Mouse (Mus musculus) kidney, embryonic 15.5 days (tissue): ENCODE results near the gene Pik3ca. TPM values are rescaled to one million over a fixed set of nuclear protein-coding genes. Genes with fewer than 3 reads are reported as not detected.

ENCODE experiments used
- ATAC-seq: fragments of 200-750 bp; cut with Nextera tagmentation; replicated peaks from 2 replicates; pipeline ENCODE4 v1.8.0; 2017; ENCODE audit warnings: moderate TSS enrichment; ENCODE audit not compliant: low FRiP score
- H3K27ac ChIP-seq: fragments of 300-500 bp; sonication (generic); 2 replicates; pipeline ENCODE4 v1.5.1; 2015; ENCODE audit warnings: mild to moderate bottlenecking, inconsistent platforms
- H3K27me3 ChIP-seq: fragments of 300-500 bp; sonication (generic); 2 replicates; pipeline ENCODE4 v1.6.1; 2015; ENCODE audit warnings: inconsistent platforms
- H3K36me3 ChIP-seq: fragments of 300-500 bp; sonication (generic); 2 replicates; pipeline ENCODE4 v1.6.1; 2015; ENCODE audit warnings: inconsistent platforms
- H3K4me1 ChIP-seq: fragments of 300-500 bp; sonication (generic); 2 replicates; pipeline ENCODE4 v1.6.1; 2015; ENCODE audit warnings: inconsistent platforms
- H3K4me2 ChIP-seq: fragments of 300-500 bp; sonication (generic); 2 replicates; pipeline ENCODE4 v1.6.1; 2015; ENCODE audit warnings: moderate library complexity, mild to moderate bottlenecking, inconsistent platforms
- H3K4me3 ChIP-seq: fragments of 300-500 bp; sonication (generic); replicated peaks from 2 replicates; pipeline ENCODE4 v1.5.1; 2015; ENCODE audit warnings: mild to moderate bottlenecking, inconsistent platforms
- H3K9ac ChIP-seq: fragments of 300-500 bp; sonication (generic); 2 replicates; pipeline ENCODE4 v1.6.1; 2015; ENCODE audit warnings: mild to moderate bottlenecking, inconsistent platforms
- H3K9me3 ChIP-seq: fragments of 300-500 bp; sonication (generic); replicated peaks from 2 replicates; pipeline ENCODE4 v1.6.1; 2016; ENCODE audit warnings: inconsistent platforms
- WGBS: fragments of 180-500 bp; shearing (Covaris S2); methylation state at CpG from one replicate; pipeline ENCODE4 v1.1.7; 2015; ENCODE audit warnings: mixed read lengths; 5-methylcytosine and 5-hydroxymethylcytosine counted together
- polyA plus RNA-seq: library from polyadenylated mRNA; unstranded; fragments of >200 nt; fragmentation: Nextera tagmentation; extraction: Ambion mirVana; gene quantifications from 2 replicates; pipeline ENCODE4 v1.2.1, GENCODE M21; 2015

Gene Pik3ca
- polyA plus RNA-seq, 1 experiment from 2014 or later: 10.3 TPM

- no peaks in the 10 kb centered on the region for H3K9me3 ChIP-seq
- no peak overlapping the region for H3K9ac ChIP-seq
- no peak overlapping the region for H3K4me3 ChIP-seq
- H3K27ac ChIP-seq: no peak overlapping the region
- H3K27me3 ChIP-seq: no peaks in the 10 kb centered on the region
- peaks cover 6% of the 10 kb centered on the region for H3K4me1 ChIP-seq
- H3K4me2 ChIP-seq: no peak overlapping the region
- no peak for ATAC-seq
- 81% methylated on average over 1 of the region's 1 CpGs for WGBS
- H3K36me3 ChIP-seq: no peaks in the 10 kb centered on the region
These were observed 8.2 kb downstream of the Pik3ca start for GRCm38 (mm10) chr3:32405699-32406098.

GRCm38 (mm10) chr3:32406804-32407203 lies 9.3 kb downstream of the Pik3ca start:
- WGBS: 70% methylated on average over 6 of the region's 6 CpGs
- no peaks in the 10 kb centered on the region; the same call in 1 of the 2 replicates for H3K4me1 ChIP-seq
- no peaks in the 10 kb centered on the region for H3K27me3 ChIP-seq
- H3K36me3 ChIP-seq: no peaks in the 10 kb centered on the region
- no peak overlapping the region for H3K9ac ChIP-seq
- H3K9me3 ChIP-seq: no peaks in the 10 kb centered on the region
- ATAC-seq: no peak
- no peak overlapping the region for H3K4me2 ChIP-seq
- H3K27ac ChIP-seq: no peak overlapping the region
- no peak overlapping the region for H3K4me3 ChIP-seq

- Histone ChIP-seq H3K36me3 (no peaks in the 10 kb centered on the region), H3K4me3 (no peak overlapping the region), H3K9me3 (no peaks in the 10 kb centered on the region), H3K4me2 (no peak overlapping the region), H3K4me1 (peaks cover 9% of the 10 kb centered on the region; the same call in 1 of the 2 replicates), H3K9ac (no peak overlapping the region), H3K27ac (no peak overlapping the region), H3K27me3 (no peaks in the 10 kb centered on the region)
- ATAC-seq: no peak
- 86% methylated on average over 3 of the region's 3 CpGs for WGBS
These were observed 11.4 kb downstream of the Pik3ca start for GRCm38 (mm10) chr3:32408811-32409273.

GRCm38 (mm10) chr3:32412502-32413044 lies 15.1 kb downstream of the Pik3ca start:
- Histone ChIP-seq H3K4me2 (no peak overlapping the region), H3K9me3 (no peaks in the 10 kb centered on the region), H3K4me1 (peaks cover 29% of the 10 kb centered on the region), H3K27me3 (no peaks in the 10 kb centered on the region), H3K4me3 (no peak overlapping the region), H3K27ac (no peak overlapping the region), H3K36me3 (no peaks in the 10 kb centered on the region), H3K9ac (no peak overlapping the region)
- no peak for ATAC-seq
- WGBS: 72% methylated on average over 7 of the region's 7 CpGs

GRCm38 (mm10) chr3:32414381-32414780 lies 16.9 kb downstream of the Pik3ca start:
- ATAC-seq: no peak
- Histone ChIP-seq H3K27me3 (no peaks in the 10 kb centered on the region), H3K4me2 (no peak overlapping the region), H3K4me1 (peaks cover 32% of the 10 kb centered on the region), H3K9ac (no peak overlapping the region), H3K4me3 (no peak overlapping the region), H3K9me3 (no peaks in the 10 kb centered on the region), H3K27ac (no peak overlapping the region), H3K36me3 (no peaks in the 10 kb centered on the region)
- whole genome bisulfite sequencing: 36% methylated on average over 4 of the region's 4 CpGs

GRCm38 (mm10) chr3:32415370-32416309 lies 18.2 kb downstream of the Pik3ca start:
- H3K36me3 ChIP-seq: no peaks in the 10 kb centered on the region
- 0 out of 2 replicates have a peak, but pooled peaks have one; percentile 22 for ATAC-seq
- H3K9ac ChIP-seq: no peak overlapping the region
- H3K4me3 ChIP-seq: no peak overlapping the region
- no peak overlapping the region for H3K4me2 ChIP-seq
- WGBS: 77% methylated on average over 3 of the region's 3 CpGs
- no peak overlapping the region for H3K27ac ChIP-seq
- H3K4me1 ChIP-seq: peaks cover 35% of the 10 kb centered on the region
- H3K27me3 ChIP-seq: no peaks in the 10 kb centered on the region
- no peaks in the 10 kb centered on the region for H3K9me3 ChIP-seq

- H3K4me2 ChIP-seq: no peak overlapping the region
- H3K4me3 ChIP-seq: no peak overlapping the region
- H3K27me3 ChIP-seq: no peaks in the 10 kb centered on the region
- no peak overlapping the region for H3K9ac ChIP-seq
- no peaks in the 10 kb centered on the region for H3K9me3 ChIP-seq
- 0 out of 2 replicates have a peak overlapping the region, but pooled peaks have one; percentile 6 for H3K27ac ChIP-seq
- H3K36me3 ChIP-seq: no peaks in the 10 kb centered on the region
- ATAC-seq: no peak
- WGBS: 55% methylated on average over 5 of the region's 5 CpGs
- peaks cover 35% of the 10 kb centered on the region for H3K4me1 ChIP-seq
These were observed 20.3 kb downstream of the Pik3ca start for GRCm38 (mm10) chr3:32417751-32418211.

GRCm38 (mm10) chr3:32419866-32420265 lies 22.4 kb downstream of the Pik3ca start:
- 42% methylated on average over 2 of the region's 2 CpGs for WGBS
- H3K27ac ChIP-seq: no peak overlapping the region
- no peaks in the 10 kb centered on the region for H3K27me3 ChIP-seq
- no peak overlapping the region for H3K4me3 ChIP-seq
- no peak overlapping the region for H3K9ac ChIP-seq
- no peak overlapping the region for H3K4me2 ChIP-seq
- H3K36me3 ChIP-seq: peaks cover 11% of the 10 kb centered on the region; the same call in 1 of the 2 replicates
- peaks cover 19% of the 10 kb centered on the region for H3K4me1 ChIP-seq
- no peak for ATAC-seq
- H3K9me3 ChIP-seq: 0 out of 2 replicates have a peak, but pooled peaks cover 6% of the 10 kb centered on the region

GRCm38 (mm10) chr3:32421115-32422054 lies 23.9 kb downstream of the Pik3ca start:
- Histone ChIP-seq H3K27me3 (no peaks in the 10 kb centered on the region), H3K4me3 (no peak overlapping the region)
- no peak for ATAC-seq

GRCm38 (mm10) chr3:32427695-32428094 lies 30.2 kb downstream of the Pik3ca start:
- H3K9ac ChIP-seq: no peak overlapping the region
- 0 out of 2 replicates have a peak, but pooled peaks cover 6% of the 10 kb centered on the region for H3K9me3 ChIP-seq
- 79% methylated on average over 4 of the region's 4 CpGs for WGBS
- H3K4me1 ChIP-seq: peaks cover 9% of the 10 kb centered on the region
- H3K27ac ChIP-seq: no peak overlapping the region
- H3K27me3 ChIP-seq: no peaks in the 10 kb centered on the region
- ATAC-seq: no peak
- no peak overlapping the region for H3K4me2 ChIP-seq
- H3K36me3 ChIP-seq: peaks cover 18% of the 10 kb centered on the region
- H3K4me3 ChIP-seq: no peak overlapping the region

More at GRCm38 (mm10) chr3:32421115-32422054, 23.9 kb downstream of the Pik3ca start:
- no peak overlapping the region for H3K4me2 ChIP-seq
- H3K9ac ChIP-seq: no peak overlapping the region
- 0 out of 2 replicates have a peak, but pooled peaks cover 6% of the 10 kb centered on the region for H3K9me3 ChIP-seq
- H3K27ac ChIP-seq: 0 out of 2 replicates have a peak overlapping the region, but pooled peaks have one; percentile 0
- WGBS: 87% methylated on average over 6 of the region's 6 CpGs
- H3K36me3 ChIP-seq: peaks cover 18% of the 10 kb centered on the region
- peaks cover 13% of the 10 kb centered on the region for H3K4me1 ChIP-seq

- H3K4me3 ChIP-seq: no peak overlapping the region
- no peak overlapping the region for H3K9ac ChIP-seq
- H3K36me3 ChIP-seq: peaks cover 18% of the 10 kb centered on the region
- no peak overlapping the region for H3K27ac ChIP-seq
- no peaks in the 10 kb centered on the region for H3K27me3 ChIP-seq
- no peak overlapping the region for H3K4me2 ChIP-seq
- 79% methylated on average over 3 of the region's 3 CpGs for WGBS
- H3K4me1 ChIP-seq: peaks cover 9% of the 10 kb centered on the region
- H3K9me3 ChIP-seq: 0 out of 2 replicates have a peak, but pooled peaks cover 6% of the 10 kb centered on the region
- no peak for ATAC-seq
These were observed 30.9 kb downstream of the Pik3ca start for GRCm38 (mm10) chr3:32428361-32428760.
